1 mouse cellular context compared by ENCODE assay signal in the genomic region with DNA sequence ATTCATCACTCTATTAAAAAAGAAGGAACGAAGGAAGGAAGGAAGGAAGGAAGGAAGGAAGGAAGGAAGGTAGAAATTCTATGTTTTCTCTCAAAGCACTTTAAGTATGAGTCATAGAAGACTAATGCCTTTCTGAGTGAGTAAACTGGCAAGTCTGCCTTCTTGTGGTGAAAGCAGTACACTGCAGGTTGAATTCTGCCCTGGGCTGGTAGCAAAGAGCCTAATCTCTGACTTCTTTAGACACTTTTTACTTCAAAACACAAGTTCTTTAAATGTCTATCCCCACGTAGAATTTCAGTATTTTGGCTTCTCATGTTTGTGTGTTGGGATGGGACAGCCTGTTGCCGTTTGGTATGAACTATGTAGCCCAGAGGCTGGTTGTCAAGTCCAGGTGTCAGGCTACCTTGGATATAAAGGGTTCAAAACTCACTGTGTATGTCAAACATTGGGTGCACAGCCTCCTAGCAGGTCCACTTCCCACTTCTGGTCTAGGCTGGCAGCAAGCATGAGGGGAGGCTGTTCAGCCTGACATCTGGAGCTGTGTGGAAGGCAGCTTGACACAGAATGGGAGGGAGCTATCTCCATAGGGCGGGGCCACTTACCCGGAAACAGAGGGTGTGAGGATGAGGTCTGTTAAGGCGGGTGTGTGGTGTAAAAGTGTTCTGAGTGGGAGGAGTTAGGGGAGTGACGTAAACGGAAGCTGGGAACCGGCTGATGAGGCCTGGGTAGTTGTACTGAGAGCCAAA.
TF ChIP-seq lines count a peak whose summit lies in the region.

No protein-coding gene starts in this region.

TF ChIP-seq in MEL, 35 proteins besides CTCF, POLR2A, EP300 and RAD21:
- TF ChIP-seq JUND (IDR thresholded peaks at IDR 0.05; ENCODE audit: low read depth, low read length) (peak; percentile 73; the same call in 1 of the 2 replicates), HCFC1 (IDR thresholded peaks at IDR 0.05; ENCODE audit: low read depth, low read length) (peak; percentile 65), MXI1 (IDR thresholded peaks at IDR 0.05; ENCODE audit: low read depth, low read length) (peak; percentile 61), ZMIZ1 (IDR thresholded peaks at IDR 0.05; ENCODE audit: low read depth, low read length) (no peak), GATA1 (IDR thresholded peaks at IDR 0.05; ENCODE audit: low read depth, low read length) (no peak), MEF2A (IDR thresholded peaks at IDR 0.05; ENCODE audit: extremely low read depth, insufficient replicate concordance, low read depth, low read length, poor library complexity, severe bottlenecking) (no peak), KAT2A (conservative IDR thresholded peaks at IDR 0.05; ENCODE audit: low read depth, low read length) (no peak), ZKSCAN1 (IDR thresholded peaks at IDR 0.05; ENCODE audit: low read depth, low read length) (no peak), NELFE (IDR thresholded peaks at IDR 0.05; ENCODE audit: low read depth, low read length) (peak; percentile 27; the same call in 1 of the 2 replicates), SIN3A (IDR thresholded peaks at IDR 0.05; ENCODE audit: low read length) (peak; percentile 70), BHLHE40 (IDR thresholded peaks at IDR 0.05; ENCODE audit: borderline replicate concordance, low read depth, low read length) (no peak), CHD2 (IDR thresholded peaks at IDR 0.05; ENCODE audit: low read length) (no peak), ELF1 (IDR thresholded peaks at IDR 0.05; ENCODE audit: low read depth, low read length) (peak; percentile 84), SMC3 (IDR thresholded peaks at IDR 0.05; ENCODE audit: low read depth, low read length) (peak; percentile 68), ETS1 (IDR thresholded peaks at IDR 0.05; ENCODE audit: low read depth, low read length) (0 out of 2 replicates have a peak, but pooled peaks have one; percentile 46), USF2 (IDR thresholded peaks at IDR 0.05; ENCODE audit: borderline replicate concordance in 1 of 2, insufficient read depth in 1 of 2, low read depth in 1 of 2, low read length in 2 of 2) (no peak), TBP (IDR thresholded peaks at IDR 0.05; ENCODE audit: low read depth, low read length) (no peak), USF1 (IDR thresholded peaks at IDR 0.05; ENCODE audit: low read depth, low read length) (no peak), TCF12 (IDR thresholded peaks at IDR 0.05; ENCODE audit: low read depth, low read length) (peak; percentile 17; the same call in 1 of the 2 replicates), MYB (IDR thresholded peaks at IDR 0.05; ENCODE audit: low read depth, low read length) (no peak), GABPA (IDR thresholded peaks at IDR 0.05; ENCODE audit: low read depth, low read length) (no peak), ZC3H11A (IDR thresholded peaks at IDR 0.05; ENCODE audit: low read depth, low read length) (peak; percentile 22; the same call in 1 of the 2 replicates), MAX (IDR thresholded peaks at IDR 0.05; ENCODE audit: low read length) (no peak), E2F4 (IDR thresholded peaks at IDR 0.05; ENCODE audit: borderline replicate concordance, low read depth, low read length) (no peak)
TF ChIP-seq in MEL: peak in this region for 10.
